Mouse (Mus musculus) gastrocnemius, adult 8-10 months (tissue): ENCODE results near the gene Zfp184. TPM values are rescaled to one million over a fixed set of nuclear protein-coding genes. Genes with fewer than 3 reads are reported as not detected.

Source experiments
- DNase-seq, 2 experiments: peaks; one replicate each; pipeline ENCODE4 v3.0.0; 2022; ENCODE audit warnings: low spot score in 2 of 2
- total RNA-seq, 4 experiments: library from RNA; stranded (reverse); gene quantifications; 2 replicates each; pipeline ENCODE4 v1.2.4; 2022

Gene Zfp184
- total RNA-seq, 4 experiments from 2014 or later: 0.48 to 1.4 (median 0.80) TPM

DNA sequence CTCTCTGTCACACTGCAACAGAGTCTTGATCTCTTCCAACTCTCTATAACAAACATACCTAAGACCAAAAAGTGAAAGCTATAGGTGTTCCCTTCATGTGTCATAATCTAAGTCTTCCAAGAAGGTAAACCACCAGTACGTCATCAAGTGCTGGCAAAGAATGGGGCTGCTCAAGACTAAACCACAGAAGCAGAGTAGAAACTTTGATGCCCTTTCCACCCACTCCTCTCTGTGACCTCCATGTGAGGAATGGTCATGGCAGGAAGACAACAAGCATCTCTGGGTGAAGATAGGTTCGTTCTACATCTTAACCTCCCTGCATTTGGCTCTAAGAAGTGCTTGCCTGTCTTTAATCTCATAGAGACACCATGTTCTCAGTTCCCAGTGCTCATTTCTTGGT lies 39.6 kb downstream of the Zfp184 start:
- DNase-seq: no peak

DNA sequence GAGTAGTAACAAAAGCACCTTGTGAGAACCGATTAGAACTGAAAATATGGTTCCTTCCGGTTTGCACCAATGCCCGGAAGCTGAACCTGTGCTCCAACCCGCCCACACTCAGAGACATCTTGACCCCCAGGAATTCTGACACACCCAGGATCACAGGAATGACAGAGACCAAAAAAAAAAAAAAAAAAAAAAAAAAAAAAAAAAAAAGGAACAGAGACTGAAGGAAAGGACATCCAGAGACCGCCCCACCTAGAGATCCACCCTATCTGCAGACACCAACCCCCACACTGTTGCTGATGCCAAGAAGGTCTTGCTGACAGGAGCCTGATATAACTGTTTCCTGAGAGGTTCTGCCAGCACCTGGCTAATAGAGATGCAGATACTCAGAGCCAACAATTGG lies 47.7 kb downstream of the Zfp184 start:
- no peak for DNase-seq

DNA sequence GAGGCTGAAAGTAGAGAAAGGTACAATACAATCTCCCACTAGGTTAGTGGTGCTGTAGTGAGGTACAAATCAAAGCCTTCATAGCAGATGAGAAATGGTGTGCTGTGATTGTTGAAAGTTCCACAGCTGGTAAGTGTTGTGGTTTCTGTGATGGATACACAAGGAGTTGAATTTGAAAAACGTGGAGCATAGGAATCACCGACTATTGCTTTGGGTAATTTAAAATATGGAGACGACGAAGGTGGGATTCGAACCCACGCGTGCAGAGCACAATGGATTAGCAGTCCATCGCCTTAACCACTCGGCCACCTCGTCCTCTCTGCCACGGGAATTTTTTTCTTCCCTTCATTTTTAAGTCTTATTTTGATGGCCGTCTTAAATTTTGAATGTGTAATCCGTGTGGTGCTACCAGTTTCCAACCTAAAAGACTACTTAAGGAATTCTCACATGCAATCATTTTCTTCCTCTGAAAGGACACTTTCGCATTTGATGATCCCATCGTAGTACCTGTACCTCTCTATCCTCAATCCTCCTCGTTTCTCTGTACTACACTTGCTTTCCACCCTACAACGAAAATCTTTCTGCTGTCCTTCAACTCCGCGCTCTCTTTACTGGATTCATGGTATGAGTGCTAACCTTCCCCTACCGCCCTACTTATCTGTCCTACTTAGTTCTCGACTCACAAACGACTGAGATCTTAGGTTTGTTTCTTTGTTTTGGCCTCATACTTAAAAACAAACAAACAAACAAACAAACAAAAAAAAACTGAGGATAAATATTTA lies 49.3 kb downstream of the Zfp184 start:
- DNase-seq: no peak

DNA sequence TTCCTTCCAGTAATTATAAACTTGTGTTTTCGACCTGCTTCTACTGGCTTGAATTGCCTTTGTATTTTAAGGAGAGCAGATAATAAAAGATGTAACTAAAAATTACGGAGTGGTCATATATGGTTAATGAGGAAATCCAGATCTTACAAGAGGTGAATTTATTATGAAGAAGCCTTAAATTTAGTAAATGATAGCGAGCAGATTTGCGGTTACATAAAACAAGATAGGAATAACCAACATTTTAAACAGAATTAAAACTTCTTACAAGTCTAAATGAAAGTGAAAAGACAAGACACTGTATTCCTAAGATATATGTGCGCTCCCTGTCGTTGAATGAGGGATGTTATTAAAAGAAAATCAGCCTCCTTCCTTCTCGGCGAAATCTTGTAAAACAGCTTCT lies 50.0 kb downstream of the Zfp184 start:
- no peak for DNase-seq

DNA sequence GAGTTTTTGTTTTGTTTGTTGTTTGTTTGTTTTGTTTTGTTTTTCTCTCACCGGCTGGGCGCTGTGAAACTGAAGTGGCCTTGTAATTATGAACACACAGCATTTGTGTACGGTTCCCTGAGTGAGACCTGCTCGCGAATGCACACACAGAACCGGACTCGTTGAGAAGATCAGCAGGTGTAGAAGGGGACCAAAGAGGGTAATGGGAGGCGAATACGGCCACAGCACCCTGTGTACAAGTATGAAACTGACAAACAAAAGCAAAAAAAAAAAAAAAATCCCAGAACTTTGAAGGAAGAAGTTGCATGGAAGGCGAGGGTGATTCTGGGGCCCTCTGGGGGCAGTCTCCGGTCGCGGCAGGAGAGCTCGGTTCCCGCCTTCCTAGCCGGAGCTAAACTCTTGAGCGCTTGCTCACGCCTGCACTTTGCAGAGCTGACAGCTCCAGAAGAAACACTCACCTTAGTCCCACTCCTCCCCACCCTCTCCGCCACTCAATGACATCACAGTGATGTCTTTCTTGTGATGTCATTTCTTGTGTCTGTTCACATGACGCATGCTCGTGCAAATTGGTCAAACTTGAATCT lies 50.5 kb downstream of the Zfp184 start:
- DNase-seq: no peak

DNA sequence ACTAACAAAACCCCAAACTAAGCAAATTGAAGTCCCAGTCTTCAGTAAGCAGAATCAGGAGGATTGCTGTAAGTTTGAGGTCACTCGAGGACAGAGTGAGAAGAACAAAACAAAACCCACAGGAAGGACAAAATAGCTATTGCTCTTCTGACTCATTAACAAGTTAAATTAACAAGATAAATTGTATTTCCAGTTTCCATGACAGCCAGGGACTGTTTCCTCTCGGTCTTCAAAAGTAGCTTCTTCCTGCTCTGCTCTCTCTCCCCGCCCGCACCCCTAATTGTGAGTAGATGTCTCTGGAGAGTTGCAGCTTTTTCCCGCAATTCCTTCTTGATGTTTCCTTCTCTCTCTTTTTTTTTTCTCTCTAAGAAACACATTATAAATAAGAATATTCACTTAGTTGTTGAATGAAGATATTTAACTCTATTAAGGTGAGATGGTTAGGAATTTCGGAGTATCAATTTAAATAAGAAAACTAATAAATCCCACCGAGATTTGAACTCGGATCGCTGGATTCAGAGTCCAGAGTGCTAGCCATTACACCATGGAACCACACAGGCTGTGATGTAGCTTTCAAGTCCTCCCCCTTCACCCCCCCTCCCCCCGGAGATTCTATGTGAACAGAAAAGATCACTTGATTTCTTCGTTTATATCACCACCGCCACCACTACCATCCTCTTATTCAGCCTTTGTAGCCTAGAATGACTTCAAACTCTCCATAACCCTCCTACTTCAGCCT lies 51.4 kb downstream of the Zfp184 start:
- no peak for DNase-seq

DNA sequence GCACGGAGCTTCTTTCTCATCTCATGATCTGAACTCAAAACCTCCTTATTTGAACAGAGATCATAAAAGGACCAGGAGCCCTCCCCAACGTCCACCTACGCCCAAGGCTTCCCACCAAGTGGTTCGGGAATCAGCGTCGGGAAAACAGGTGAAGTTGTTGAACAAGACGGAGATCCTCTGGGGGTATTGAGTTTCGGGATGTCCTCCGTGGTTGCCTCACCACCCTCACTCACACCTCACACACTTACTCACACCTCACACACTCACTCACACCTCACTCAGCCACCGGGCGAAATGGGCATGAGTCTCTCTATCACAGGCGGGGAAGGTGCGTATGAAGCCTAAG lies 51.9 kb downstream of the Zfp184 start:
- DNase-seq: no peak

DNA sequence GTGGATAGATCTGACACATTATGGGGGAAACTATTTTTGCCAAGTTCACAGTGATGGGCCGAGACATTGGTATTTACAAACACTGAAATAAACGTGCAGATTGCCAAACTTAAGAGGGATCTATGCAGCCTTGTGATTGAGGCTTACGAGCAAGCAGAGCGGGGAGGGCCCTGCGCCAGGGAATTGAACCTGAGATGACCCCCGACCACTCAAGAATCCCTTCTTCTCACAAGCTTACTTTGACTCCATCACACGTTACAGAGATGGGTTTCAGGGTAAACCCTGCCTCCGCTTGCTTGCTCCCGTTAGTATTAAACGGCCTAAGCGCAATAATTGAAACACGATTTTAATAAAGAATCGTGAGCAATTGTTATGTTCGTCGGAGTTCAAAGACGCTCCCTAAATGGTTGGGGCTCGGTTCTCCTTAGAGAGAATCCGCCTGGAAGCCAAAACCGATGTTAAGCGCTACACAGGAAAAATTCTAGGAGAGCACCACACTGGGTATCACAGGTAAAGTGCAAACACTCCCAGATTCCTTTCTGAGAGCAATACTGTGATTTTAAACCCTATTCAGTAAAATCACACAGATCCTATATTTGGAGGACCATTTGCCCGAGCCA lies 52.4 kb downstream of the Zfp184 start:
- no peak for DNase-seq

DNA sequence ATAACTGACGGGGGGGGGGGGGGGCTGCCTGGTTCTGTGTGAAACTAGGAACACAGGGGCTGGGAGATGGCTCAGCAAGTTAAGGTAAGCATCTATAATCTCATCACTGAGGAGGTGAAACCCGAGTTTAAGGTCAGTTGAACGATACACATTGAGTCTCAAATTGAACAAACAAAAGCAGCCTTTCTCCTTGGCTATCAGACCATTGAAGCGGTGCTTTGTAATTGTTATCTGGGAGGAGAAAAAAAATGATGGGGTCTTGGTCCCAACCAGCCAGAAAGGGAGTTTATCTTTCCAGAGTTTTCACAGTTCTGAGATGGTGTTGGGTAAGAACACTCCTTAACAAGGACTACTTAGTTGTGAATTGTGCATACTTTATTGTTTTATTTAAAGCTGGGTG lies 52.9 kb downstream of the Zfp184 start:
- DNase-seq: no peak

DNA sequence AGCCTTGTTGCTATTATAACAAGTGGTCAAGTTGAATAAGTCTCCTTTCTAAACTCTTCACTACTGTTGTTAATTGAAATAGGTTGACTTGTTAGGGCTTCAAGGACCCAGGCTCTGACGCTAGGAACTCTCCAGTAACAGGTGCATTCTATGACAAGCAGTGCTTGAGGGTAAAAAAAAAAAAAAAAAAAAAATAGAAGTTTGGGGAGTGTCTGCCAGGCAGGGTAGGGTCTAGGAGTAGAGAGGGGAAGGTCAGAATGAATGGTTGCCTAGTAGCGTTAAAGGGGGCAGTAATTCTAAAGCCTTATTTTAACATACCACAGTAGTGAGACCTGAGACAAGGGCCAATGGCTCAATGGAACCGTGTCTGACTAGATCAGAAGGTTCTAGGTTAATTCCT lies 53.5 kb downstream of the Zfp184 start:
- DNase-seq: no peak

DNA sequence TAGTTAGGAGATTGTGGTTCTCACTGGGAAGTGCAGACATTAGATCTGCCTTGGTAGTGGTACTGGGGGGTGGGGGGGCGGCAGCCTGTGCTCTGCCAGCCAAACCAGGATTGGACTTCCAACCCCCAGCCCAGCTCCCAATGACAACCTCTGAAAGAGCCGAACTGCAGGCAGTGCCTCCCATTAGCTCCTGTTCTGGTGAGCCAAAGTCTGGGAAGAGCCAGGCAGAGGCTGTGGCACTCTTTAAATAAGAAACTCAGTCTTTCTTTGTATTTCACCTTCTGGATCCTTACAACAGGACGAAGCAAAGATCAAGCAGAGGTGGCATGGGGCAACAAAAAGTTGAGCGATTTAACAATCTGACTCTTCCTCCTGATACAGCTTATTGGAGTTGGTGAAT lies 54.3 kb downstream of the Zfp184 start:
- DNase-seq: no peak

DNA sequence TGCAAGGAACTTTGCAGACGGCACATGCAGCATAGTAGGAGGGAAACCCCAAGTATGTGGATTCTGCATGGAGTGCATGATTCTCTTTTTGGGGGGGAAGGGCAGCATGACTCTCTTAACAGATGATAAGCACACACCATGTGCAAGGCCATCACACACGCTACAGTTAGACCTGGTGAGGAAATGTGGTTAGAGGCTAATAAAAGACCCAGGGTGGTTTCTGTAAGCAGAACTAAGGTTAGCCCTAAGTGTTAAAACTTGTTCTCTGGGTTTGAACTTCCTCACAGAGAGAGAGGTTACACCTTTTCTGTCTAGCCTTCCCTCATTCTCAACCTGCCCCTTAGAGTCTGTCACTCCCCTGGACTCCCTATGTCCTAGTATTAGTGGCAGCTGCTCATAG lies 56.5 kb downstream of the Zfp184 start:
- no peak for DNase-seq

DNA sequence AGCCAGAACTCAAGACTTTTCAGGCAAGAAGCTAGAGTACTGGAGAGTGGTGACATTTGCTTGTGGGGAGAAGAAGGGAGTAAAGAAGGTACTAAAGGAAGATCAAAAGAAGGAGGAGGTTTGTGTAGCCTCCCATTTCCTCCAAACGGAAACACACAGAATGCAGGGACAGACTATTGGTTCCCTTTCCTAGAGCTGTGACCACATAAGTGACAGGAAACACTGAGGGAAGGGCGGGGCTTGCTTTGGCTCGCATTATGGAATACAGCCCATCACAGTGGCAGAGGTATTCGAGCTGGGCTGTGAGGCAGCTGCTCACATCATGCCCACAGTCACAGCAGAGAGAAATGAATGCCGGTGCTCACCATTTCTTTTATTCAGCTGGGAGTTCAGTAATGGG lies 56.9 kb downstream of the Zfp184 start:
- no peak for DNase-seq

DNA sequence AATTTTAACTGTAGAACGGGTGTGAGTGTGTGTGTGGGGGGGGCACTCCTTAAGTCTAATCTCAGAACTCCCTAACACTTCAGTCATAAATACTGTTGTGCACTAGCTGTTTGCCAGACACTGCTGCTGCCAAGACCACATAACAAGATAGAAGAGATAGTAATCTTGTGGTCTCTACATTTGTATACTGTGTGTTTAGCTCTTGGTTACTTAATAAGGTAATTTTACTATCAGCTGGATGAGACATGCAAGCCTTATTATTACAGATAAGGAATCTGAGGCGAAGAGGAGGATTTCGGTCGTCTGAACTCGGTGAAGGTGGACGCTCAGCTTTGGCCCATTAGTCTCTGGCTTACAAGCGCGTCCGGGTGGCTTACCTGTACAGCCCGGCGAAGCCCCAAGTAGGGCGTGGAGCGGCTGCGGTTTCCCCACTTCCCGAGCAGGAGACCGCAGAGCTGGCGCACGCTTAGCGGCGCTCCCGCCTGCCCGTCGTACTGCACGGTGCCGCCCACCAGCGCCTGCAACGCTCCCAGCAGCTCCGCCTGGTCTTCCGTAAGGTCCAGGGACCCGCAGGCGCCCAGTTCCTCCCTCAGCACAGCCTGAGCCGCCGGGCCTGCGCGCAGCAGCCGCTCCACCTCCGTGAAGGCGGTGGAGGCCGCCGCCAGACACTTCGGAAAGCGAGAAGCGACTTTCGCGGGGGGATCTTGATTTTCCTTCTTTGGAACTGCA lies 60.9 kb downstream of the Zfp184 start:
- no peak for DNase-seq

DNA sequence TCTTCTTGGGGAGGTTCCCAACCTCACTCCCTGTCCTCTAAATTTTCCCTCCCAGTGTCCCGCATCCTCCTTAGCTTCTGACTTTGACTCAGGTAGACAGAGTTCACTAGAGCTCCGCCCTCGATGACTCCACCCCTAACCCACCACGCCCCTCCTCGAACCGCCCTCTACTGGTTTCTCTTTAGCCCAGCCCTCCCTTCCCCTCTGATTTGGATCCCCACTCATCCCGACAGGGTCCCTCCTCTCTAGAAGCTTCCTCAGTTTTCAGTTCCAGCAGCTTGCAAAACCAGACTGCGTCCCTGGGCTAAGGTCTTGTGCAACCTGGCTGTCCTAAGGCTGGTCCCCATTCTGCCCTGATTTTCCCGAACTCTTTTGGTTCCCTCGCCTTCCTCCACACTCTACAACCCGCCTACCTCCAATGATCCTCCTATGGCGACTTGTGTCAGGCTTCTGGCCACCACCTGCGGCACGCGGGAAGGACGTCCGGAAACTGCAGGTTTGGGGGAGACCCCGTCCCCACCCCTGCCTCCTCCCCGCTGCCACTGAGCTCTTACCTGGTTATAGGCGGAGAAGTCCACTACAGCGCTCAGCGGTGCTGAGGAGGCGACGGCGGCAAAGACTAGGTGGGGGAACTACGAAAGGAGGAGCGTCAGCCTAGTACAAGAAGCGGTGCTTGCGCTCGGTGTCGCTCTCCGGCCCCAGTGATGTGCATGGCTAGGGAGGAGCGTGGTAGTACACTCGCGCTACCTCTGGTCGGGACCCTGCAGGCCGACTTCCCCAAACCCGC lies 61.6 kb downstream of the Zfp184 start:
- no peak for DNase-seq

DNA sequence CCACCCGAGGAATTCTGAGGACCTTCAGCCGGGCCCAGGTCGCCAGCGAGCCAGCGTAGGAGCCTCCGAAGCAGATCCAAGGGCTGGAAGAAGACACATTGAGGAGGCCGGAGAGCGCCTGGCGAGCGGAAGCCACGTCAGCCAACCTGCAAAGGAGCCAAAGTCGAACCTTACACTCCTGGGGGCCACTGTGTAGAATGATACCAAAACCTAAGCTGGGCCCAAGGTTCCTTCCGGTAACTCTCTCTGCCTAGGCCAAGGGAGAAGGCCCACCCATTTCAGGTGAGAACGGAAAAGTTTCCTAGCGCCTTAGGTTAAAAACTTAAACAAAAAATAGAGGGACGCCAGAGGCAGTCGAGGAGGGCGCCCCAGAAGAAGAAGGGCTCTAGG lies 62.2 kb downstream of the Zfp184 start:
- no peak for DNase-seq

DNA sequence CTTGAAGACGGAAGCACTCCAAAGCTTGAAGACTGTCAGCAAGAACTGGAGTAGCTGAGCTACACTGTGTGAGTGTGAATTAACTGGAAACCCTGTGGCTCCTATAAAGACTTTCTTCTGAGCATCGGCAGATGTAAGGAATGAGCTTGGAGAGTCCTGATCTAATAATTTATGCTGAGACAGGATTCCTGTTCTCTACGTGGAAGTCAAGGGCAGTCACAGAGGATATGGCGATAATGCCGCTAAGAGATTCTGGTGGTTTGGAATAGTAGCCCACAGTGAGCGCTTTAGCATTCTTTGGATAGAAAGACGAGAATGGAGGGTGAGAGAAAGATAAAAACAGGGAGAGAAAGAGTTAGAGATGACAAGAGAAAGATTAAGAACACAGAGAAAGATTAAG lies 63.0 kb downstream of the Zfp184 start:
- no peak for DNase-seq

DNA sequence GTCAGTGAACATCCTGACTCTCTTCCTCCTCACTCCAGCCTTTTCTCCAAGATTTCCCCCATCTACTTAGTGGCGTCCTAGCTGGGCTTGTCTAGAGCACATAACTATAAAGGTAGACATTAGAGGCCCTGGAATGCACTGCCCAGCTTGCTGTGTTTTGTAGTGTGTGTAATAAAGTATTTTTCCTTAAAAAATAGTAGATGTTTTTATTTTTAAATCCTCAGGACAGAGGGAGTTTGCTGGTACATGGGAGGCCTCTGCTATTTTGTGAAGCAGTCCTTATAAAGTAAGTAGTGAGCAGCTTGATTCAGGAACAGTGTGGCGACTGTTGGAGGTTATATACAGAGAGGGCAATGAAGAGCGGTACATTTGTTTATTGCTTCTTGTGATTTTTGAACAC lies 63.8 kb downstream of the Zfp184 start:
- no peak for DNase-seq

DNA sequence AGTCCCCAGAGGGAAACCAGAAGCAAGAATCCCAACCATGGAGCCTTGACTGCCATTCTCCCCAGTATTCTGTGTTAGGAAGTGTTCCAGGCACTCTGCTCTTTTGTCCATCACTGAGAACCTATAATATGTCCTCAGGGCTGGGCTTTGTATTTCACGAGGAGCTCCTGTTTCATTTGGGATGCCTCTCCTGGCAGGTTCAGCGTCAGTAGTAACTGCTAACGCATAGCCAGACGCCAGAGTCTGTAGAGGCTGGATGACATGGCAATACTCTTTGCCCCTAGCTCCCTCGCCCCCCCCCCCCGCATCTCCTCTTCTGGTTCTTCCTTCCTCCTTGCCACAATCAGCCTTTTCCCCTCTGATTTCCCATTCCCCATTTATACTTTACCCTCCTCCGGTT lies 64.7 kb downstream of the Zfp184 start, which contains the start of gene Prss16:
Gene Prss16, minus strand, starts transcription at position 101 of the 400 bp plus-strand sequence.
- no peak for DNase-seq
